Mouse (Mus musculus) hindbrain, embryonic 16.5 days (tissue): ENCODE measurements around the gene Eva1b. TPM values are rescaled to one million over a fixed set of nuclear protein-coding genes. Genes with fewer than 3 reads are reported as not detected.

Experiments used
- ATAC-seq: fragments of 200-750 bp; cut with Nextera tagmentation; 2 replicates; pipeline ENCODE4 v1.8.0; 2017; ENCODE audit warnings: moderate TSS enrichment, moderate library complexity
- H3K27ac ChIP-seq: fragments of 300-500 bp; sonication (generic); 2 replicates; pipeline ENCODE4 v1.5.1; 2014; ENCODE audit warnings: low read depth, mild to moderate bottlenecking, control low read depth, low read length, moderate library complexity
- H3K27me3 ChIP-seq: fragments of 300-500 bp; sonication (generic); replicated peaks from 2 replicates; pipeline ENCODE4 v1.6.1; 2014; ENCODE audit warnings: low read length; ENCODE audit not compliant: control insufficient read depth, insufficient read depth
- H3K36me3 ChIP-seq: fragments of 300-500 bp; sonication (generic); 2 replicates; pipeline ENCODE4 v1.6.1; 2014; ENCODE audit warnings: mild to moderate bottlenecking, low read length, moderate library complexity, mixed read lengths; ENCODE audit not compliant: control insufficient read depth, insufficient read depth
- H3K4me1 ChIP-seq: fragments of 300-500 bp; sonication (generic); 2 replicates; pipeline ENCODE4 v1.6.1; 2014; ENCODE audit warnings: low read depth, low read length; ENCODE audit not compliant: control insufficient read depth, insufficient read depth
- H3K4me2 ChIP-seq: fragments of 300-500 bp; sonication (generic); 2 replicates; pipeline ENCODE4 v1.6.1; 2014; ENCODE audit warnings: mild to moderate bottlenecking, low read length, control low read depth, moderate library complexity
- H3K4me3 ChIP-seq: fragments of 300-500 bp; sonication (generic); 2 replicates; pipeline ENCODE4 v1.5.1; 2014; ENCODE audit warnings: mild to moderate bottlenecking, low read length, control low read depth, moderate library complexity
- H3K9ac ChIP-seq: fragments of 300-500 bp; sonication (generic); 2 replicates; pipeline ENCODE4 v1.6.1; 2014; ENCODE audit warnings: low read depth, mild to moderate bottlenecking, control low read depth, low read length, moderate library complexity
- H3K9me3 ChIP-seq: fragments of 300-500 bp; sonication (generic); 2 replicates; pipeline ENCODE4 v1.6.1; 2014; ENCODE audit warnings: mild to moderate bottlenecking, low read length, moderate library complexity; ENCODE audit not compliant: control insufficient read depth
- WGBS: fragments of 180-500 bp; shearing (Covaris S2); extraction: QIAGEN DNeasy Blood & Tissue Kit; methylation state at CpG from one replicate; pipeline ENCODE4 v1.1.7; 2014; 5-methylcytosine and 5-hydroxymethylcytosine counted together
- polyA plus RNA-seq: library from polyadenylated mRNA; unstranded; fragments of >200 nt; fragmentation: Nextera tagmentation; extraction: Ambion mirVana; gene quantifications from 2 replicates; pipeline ENCODE4 v1.2.1, GENCODE M21; 2015

Gene Eva1b
- polyA plus RNA-seq, 1 experiment from 2014 or later, result 11.8 TPM

GRCm38 (mm10) chr4:126149798-126150197 lies 2.3 kb downstream of the Eva1b start:
- H3K4me3 ChIP-seq, result no peak overlapping the region
- no peaks in the 10 kb centered on the region for H3K36me3 ChIP-seq
- WGBS, result 60% methylated on average over 10 of the region's 10 CpGs
- H3K27me3 ChIP-seq, result peaks cover 26% of the 10 kb centered on the region
- H3K9ac ChIP-seq, result no peak overlapping the region; the same call in 1 of the 2 replicates
- peaks cover 12% of the 10 kb centered on the region for H3K4me1 ChIP-seq
- H3K27ac ChIP-seq, result no peak overlapping the region
- peak overlapping the region; percentile 72; the same call in 1 of the 2 replicates for H3K4me2 ChIP-seq
- H3K9me3 ChIP-seq, result no peaks in the 10 kb centered on the region
- no peak for ATAC-seq

- peaks cover 26% of the 10 kb centered on the region for H3K27me3 ChIP-seq
- no peak overlapping the region for H3K27ac ChIP-seq
- no peaks in the 10 kb centered on the region for H3K36me3 ChIP-seq
- H3K4me3 ChIP-seq, result no peak overlapping the region
- H3K9me3 ChIP-seq, result no peaks in the 10 kb centered on the region
- ATAC-seq, result no peak
- H3K4me1 ChIP-seq, result peaks cover 12% of the 10 kb centered on the region
- H3K9ac ChIP-seq, result no peak overlapping the region
- 65% methylated on average over 16 of the region's 16 CpGs for WGBS
- no peak overlapping the region for H3K4me2 ChIP-seq
These were observed 2.9 kb downstream of the Eva1b start for GRCm38 (mm10) chr4:126150297-126150948.

- no peaks in the 10 kb centered on the region for H3K36me3 ChIP-seq
- ATAC-seq, result no peak
- no peaks in the 10 kb centered on the region for H3K9me3 ChIP-seq
- H3K9ac ChIP-seq, result no peak overlapping the region
- peaks cover 12% of the 10 kb centered on the region for H3K4me1 ChIP-seq
- H3K4me2 ChIP-seq, result no peak overlapping the region
- H3K27me3 ChIP-seq, result peaks cover 26% of the 10 kb centered on the region
- no peak overlapping the region for H3K4me3 ChIP-seq
- no peak overlapping the region for H3K27ac ChIP-seq
- WGBS, result 72% methylated on average over 6 of the region's 6 CpGs
These were observed 3.4 kb downstream of the Eva1b start for GRCm38 (mm10) chr4:126150949-126151320.

GRCm38 (mm10) chr4:126151701-126152440 lies 4.3 kb downstream of the Eva1b start:
- no peak for ATAC-seq
- H3K4me1 ChIP-seq, result peaks cover 12% of the 10 kb centered on the region
- no peaks in the 10 kb centered on the region for H3K36me3 ChIP-seq
- H3K4me3 ChIP-seq, result no peak overlapping the region
- H3K27ac ChIP-seq, result no peak overlapping the region
- peaks cover 26% of the 10 kb centered on the region for H3K27me3 ChIP-seq
- 84% methylated on average over 16 of the region's 16 CpGs for WGBS
- no peak overlapping the region for H3K4me2 ChIP-seq
- no peak overlapping the region for H3K9ac ChIP-seq
- no peaks in the 10 kb centered on the region for H3K9me3 ChIP-seq

GRCm38 (mm10) chr4:126152864-126153263 lies 5.3 kb downstream of the Eva1b start:
- no peak overlapping the region for H3K4me3 ChIP-seq
- H3K27me3 ChIP-seq, result peaks cover 24% of the 10 kb centered on the region
- ATAC-seq, result no peak
- no peak overlapping the region for H3K27ac ChIP-seq
- no peak overlapping the region for H3K4me2 ChIP-seq
- no peak overlapping the region for H3K9ac ChIP-seq
- no peaks in the 10 kb centered on the region for H3K36me3 ChIP-seq
- 60% methylated on average over 14 of the region's 14 CpGs for WGBS
- no peaks in the 10 kb centered on the region for H3K9me3 ChIP-seq
- H3K4me1 ChIP-seq, result peaks cover 8% of the 10 kb centered on the region

- Histone ChIP-seq H3K9me3 (no peaks in the 10 kb centered on the region), H3K4me3 (no peak overlapping the region), H3K4me1 (no peaks in the 10 kb centered on the region), H3K27me3 (peaks cover 10% of the 10 kb centered on the region), H3K36me3 (no peaks in the 10 kb centered on the region), H3K27ac (peak overlapping the region; percentile 58), H3K4me2 (no peak overlapping the region), H3K9ac (no peak overlapping the region)
- 61% methylated on average over 4 of the region's 4 CpGs for WGBS
- no peak for ATAC-seq
These were observed 7.6 kb downstream of the Eva1b start for GRCm38 (mm10) chr4:126155183-126155582.

GRCm38 (mm10) chr4:126155869-126156268 lies 8.3 kb downstream of the Eva1b start:
- ATAC-seq, result no peak

GRCm38 (mm10) chr4:126156617-126157016 lies 9.1 kb downstream of the Eva1b start:
- WGBS, result 59% methylated on average over 5 of the region's 5 CpGs
- no peak for ATAC-seq
- Histone ChIP-seq H3K4me2 (no peak overlapping the region), H3K9me3 (no peaks in the 10 kb centered on the region), H3K4me1 (no peaks in the 10 kb centered on the region), H3K4me3 (no peak overlapping the region), H3K27ac (no peak overlapping the region), H3K36me3 (no peaks in the 10 kb centered on the region), H3K9ac (no peak overlapping the region), H3K27me3 (peaks cover 1% of the 10 kb centered on the region; the same call in 1 of the 2 replicates)

More at GRCm38 (mm10) chr4:126155869-126156268, 8.3 kb downstream of the Eva1b start:
- Histone ChIP-seq H3K4me3 (no peak overlapping the region), H3K9ac (no peak overlapping the region), H3K27me3 (peaks cover 5% of the 10 kb centered on the region; the same call in 1 of the 2 replicates), H3K4me1 (no peaks in the 10 kb centered on the region), H3K27ac (peak overlapping the region; percentile 58), H3K36me3 (no peaks in the 10 kb centered on the region), H3K4me2 (no peak overlapping the region), H3K9me3 (no peaks in the 10 kb centered on the region)
- WGBS, result 65% methylated on average over 2 of the region's 2 CpGs

- no peaks in the 10 kb centered on the region for H3K9me3 ChIP-seq
- WGBS, result 93% methylated on average over 6 of the region's 6 CpGs
- H3K4me1 ChIP-seq, result peaks cover 5% of the 10 kb centered on the region; the same call in 1 of the 2 replicates
- no peak overlapping the region for H3K4me3 ChIP-seq
- no peak overlapping the region for H3K9ac ChIP-seq
- no peak for ATAC-seq
- H3K27me3 ChIP-seq, result no peaks in the 10 kb centered on the region
- H3K36me3 ChIP-seq, result no peaks in the 10 kb centered on the region
- H3K4me2 ChIP-seq, result no peak overlapping the region
- no peak overlapping the region for H3K27ac ChIP-seq
These were observed 10.0 kb downstream of the Eva1b start for GRCm38 (mm10) chr4:126157562-126157961.
